Mouse (Mus musculus) neural tube, embryonic 12.5 days (tissue): ENCODE measurements around the gene Adamtsl2. TPM values are rescaled to one million over a fixed set of nuclear protein-coding genes. Genes with fewer than 3 reads are reported as not detected.

ENCODE experiments used
- ATAC-seq: fragments of 200-750 bp; cut with Nextera tagmentation; 2 replicates; pipeline ENCODE4 v1.8.0; 2017; ENCODE audit warnings: low read depth, mild to moderate bottlenecking, moderate TSS enrichment, moderate library complexity; ENCODE audit not compliant: low FRiP score
- H3K27ac ChIP-seq: fragments of 300-500 bp; sonication (generic); 2 replicates; pipeline ENCODE4 v1.5.1; 2016
- H3K27me3 ChIP-seq: fragments of 300-500 bp; sonication (generic); replicated peaks from 2 replicates; pipeline ENCODE4 v1.6.1; 2016; ENCODE audit warnings: mild to moderate bottlenecking
- H3K36me3 ChIP-seq: fragments of 300-500 bp; sonication (generic); 2 replicates; pipeline ENCODE4 v1.6.1; 2016; ENCODE audit warnings: mild to moderate bottlenecking
- H3K4me1 ChIP-seq: fragments of 300-500 bp; sonication (generic); 2 replicates; pipeline ENCODE4 v1.6.1; 2016
- H3K4me2 ChIP-seq: fragments of 300-500 bp; sonication (generic); replicated peaks from 2 replicates; pipeline ENCODE4 v1.6.1; 2016; ENCODE audit warnings: mild to moderate bottlenecking
- H3K4me3 ChIP-seq: fragments of 300-500 bp; sonication (generic); 2 replicates; pipeline ENCODE4 v1.5.1; 2016
- H3K9ac ChIP-seq: fragments of 300-500 bp; sonication (generic); 2 replicates; pipeline ENCODE4 v1.6.1; 2016; ENCODE audit warnings: mild to moderate bottlenecking
- H3K9me3 ChIP-seq: fragments of 300-500 bp; sonication (generic); 2 replicates; pipeline ENCODE4 v1.6.1; 2016; ENCODE audit warnings: mild to moderate bottlenecking
- WGBS: fragments of 180-500 bp; shearing (Covaris S2); methylation state at CpG from one replicate; pipeline ENCODE4 v1.1.7; 2016; 5-methylcytosine and 5-hydroxymethylcytosine counted together
- polyA plus RNA-seq: library from polyadenylated mRNA; unstranded; fragments of >200 nt; fragmentation: Nextera tagmentation; extraction: Ambion mirVana; gene quantifications from 2 replicates; pipeline ENCODE4 v1.2.1, GENCODE M21; 2016

Adamtsl2 gene
- polyA plus RNA-seq, 1 experiment from 2014 or later, result 9.3 TPM

GRCm38 (mm10) chr2:27146840-27147239 is 67.7 kb downstream of the Adamtsl2 start:
- Histone ChIP-seq H3K4me2 (no peak overlapping the region), H3K36me3 (no peaks in the 10 kb centered on the region), H3K4me3 (no peak overlapping the region), H3K4me1 (peaks cover 15% of the 10 kb centered on the region; the same call in 1 of the 2 replicates), H3K27ac (no peak overlapping the region), H3K9ac (no peak overlapping the region), H3K9me3 (no peaks in the 10 kb centered on the region), H3K27me3 (peaks cover 10% of the 10 kb centered on the region)
- ATAC-seq, result no peak
- WGBS, result 68% methylated on average over 6 of the region's 6 CpGs

GRCm38 (mm10) chr2:27149457-27149856 is 70.3 kb downstream of the Adamtsl2 start:
- Histone ChIP-seq H3K4me1 (peaks cover 7% of the 10 kb centered on the region; the same call in 1 of the 2 replicates), H3K36me3 (no peaks in the 10 kb centered on the region), H3K9ac (no peak overlapping the region), H3K27me3 (no peaks in the 10 kb centered on the region), H3K4me3 (no peak overlapping the region), H3K4me2 (no peak overlapping the region), H3K9me3 (no peaks in the 10 kb centered on the region), H3K27ac (no peak overlapping the region)
- no peak for ATAC-seq
- 2% methylated on average over 2 of the region's 2 CpGs for WGBS

GRCm38 (mm10) chr2:27154466-27155185 is 75.4 kb downstream of the Adamtsl2 start:
- H3K4me3 ChIP-seq, result no peak overlapping the region
- ATAC-seq, result no peak
- H3K4me1 ChIP-seq, result peaks cover 3% of the 10 kb centered on the region; the same call in 1 of the 2 replicates
- no peak overlapping the region for H3K4me2 ChIP-seq
- WGBS, result 85% methylated on average over 10 of the region's 10 CpGs
- H3K27me3 ChIP-seq, result no peaks in the 10 kb centered on the region
- H3K27ac ChIP-seq, result no peak overlapping the region
- H3K9me3 ChIP-seq, result no peaks in the 10 kb centered on the region
- H3K9ac ChIP-seq, result no peak overlapping the region
- H3K36me3 ChIP-seq, result no peaks in the 10 kb centered on the region

- no peaks in the 10 kb centered on the region for H3K4me1 ChIP-seq
- no peak overlapping the region for H3K4me2 ChIP-seq
- H3K36me3 ChIP-seq, result no peaks in the 10 kb centered on the region
- H3K9me3 ChIP-seq, result no peaks in the 10 kb centered on the region
- no peak overlapping the region for H3K27ac ChIP-seq
- 74% methylated on average over 6 of the region's 6 CpGs for WGBS
- H3K4me3 ChIP-seq, result no peak overlapping the region
- ATAC-seq, result no peak
- no peak overlapping the region for H3K9ac ChIP-seq
- no peaks in the 10 kb centered on the region for H3K27me3 ChIP-seq
Observed at GRCm38 (mm10) chr2:27156596-27156995, 77.4 kb downstream of the Adamtsl2 start.

Other genes starting within 250 kb of the Adamtsl2 start
- gene Abo, start 214.4 kb upstream of the Adamtsl2 start, polyA plus RNA-seq, result not detected in 2 replicates
- gene Surf6, start 176.5 kb upstream of the Adamtsl2 start, polyA plus RNA-seq, result 28.8 and 30.2 TPM in 2 replicates
- 112 and 115 TPM in 2 replicates for gene Med22, start 168.7 kb upstream of the Adamtsl2 start, polyA plus RNA-seq
- 467 and 486 TPM in 2 replicates for gene Rpl7a, start 168.6 kb upstream of the Adamtsl2 start, polyA plus RNA-seq
- 55.3 and 55.7 TPM in 2 replicates for gene Surf2, start 163.0 kb upstream of the Adamtsl2 start, polyA plus RNA-seq
- gene Surf1, start 162.8 kb upstream of the Adamtsl2 start, polyA plus RNA-seq, result 56.3 and 59.5 TPM in 2 replicates
- gene Surf4, start 145.5 kb upstream of the Adamtsl2 start, polyA plus RNA-seq, result 137 and 140 TPM in 2 replicates
- gene Stkld1, start 145.3 kb upstream of the Adamtsl2 start, polyA plus RNA-seq, result 0.20 TPM in 1 of 2 replicates, not detected in the other
- 41.1 and 42.3 TPM in 2 replicates for gene Rexo4, start 115.0 kb upstream of the Adamtsl2 start, polyA plus RNA-seq
- gene Adamts13, start 106.0 kb upstream of the Adamtsl2 start, polyA plus RNA-seq, result not detected in 2 replicates
- 124 and 130 TPM in 2 replicates for gene Cacfd1, start 69.5 kb upstream of the Adamtsl2 start, polyA plus RNA-seq
- 6.1 and 7.9 TPM in 2 replicates for gene Slc2a6, start 51.4 kb upstream of the Adamtsl2 start, polyA plus RNA-seq
- 6.4 and 7.0 TPM in 2 replicates for gene Mymk, start 7.2 kb upstream of the Adamtsl2 start, polyA plus RNA-seq
- gene Fam163b, start 63.1 kb downstream of the Adamtsl2 start, polyA plus RNA-seq, result 0.74 and 0.80 TPM in 2 replicates
- 0.57 and 0.79 TPM in 2 replicates for gene Dbh, start 85.9 kb downstream of the Adamtsl2 start, polyA plus RNA-seq
- gene Sardh, start 169.0 kb downstream of the Adamtsl2 start, polyA plus RNA-seq, result 3.8 and 3.9 TPM in 2 replicates